Mouse (Mus musculus): ENCODE results near the gene Cybrd1.

DNA sequence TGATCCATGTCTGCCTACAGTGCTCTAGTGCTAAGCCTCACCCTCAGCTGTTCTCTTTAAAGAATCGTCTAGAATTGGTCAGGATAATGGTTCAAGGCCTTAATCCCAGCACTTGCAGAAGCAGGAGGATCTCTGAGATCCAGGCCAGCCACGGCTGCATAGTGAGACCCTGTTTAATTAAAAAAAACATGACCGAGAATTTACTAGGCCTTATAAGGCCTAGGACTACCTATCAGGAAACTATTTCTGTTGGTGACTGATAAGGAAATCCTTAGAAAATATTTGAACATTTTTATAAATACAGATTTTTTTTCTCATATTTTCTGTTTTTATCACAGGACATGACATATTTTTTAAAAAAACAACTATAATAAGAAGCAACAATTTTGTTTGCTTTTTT lies 44.4 kb upstream of the Cybrd1 start:
- no peak for TF ChIP-seq CTCF (IDR thresholded peaks at IDR 0.05; ENCODE audit: insufficient read depth, low read length)
- no peak for TF ChIP-seq POLR2A (IDR thresholded peaks at IDR 0.05; ENCODE audit: borderline replicate concordance, extremely low read depth, low read depth, low read length)
